Mouse (Mus musculus) heart, adult 2 months (tissue): ENCODE measurements around the gene Selenom. TPM values are rescaled to one million over a fixed set of nuclear protein-coding genes. Genes with fewer than 3 reads are reported as not detected.

Experiments
- DNase-seq, 2 experiments: peaks; one replicate each; pipeline ENCODE4 v3.0.0; 2021
- H3K27ac ChIP-seq: fragments of 200-600 bp; 2 replicates; pipeline ENCODE4 v1.8.1; 2022
- H3K27me3 ChIP-seq: fragments of 200-500 bp; 2 replicates; pipeline ENCODE4 v1.6.1; 2012; ENCODE audit warnings: mild to moderate bottlenecking, low read length, inconsistent platforms, mixed read lengths; ENCODE audit not compliant: control insufficient read depth, insufficient read depth
- H3K36me3 ChIP-seq: fragments of 200-500 bp; 2 replicates; pipeline ENCODE4 v1.6.1; 2012; ENCODE audit warnings: low read length, inconsistent platforms; ENCODE audit not compliant: control insufficient read depth, insufficient read depth
- H3K4me1 ChIP-seq: fragments of 200-500 bp; 2 replicates; pipeline ENCODE4 v1.6.1; 2011; ENCODE audit warnings: low read length; ENCODE audit not compliant: control insufficient read depth, insufficient read depth
- H3K4me3 ChIP-seq: fragments of 200-600 bp; 2 replicates; pipeline ENCODE4 v1.8.1; 2022
- H3K79me2 ChIP-seq: fragments of 200-500 bp; replicated peaks from 2 replicates; pipeline ENCODE4 v1.6.1; 2012; ENCODE audit warnings: mild to moderate bottlenecking, inconsistent platforms, low read length, moderate library complexity, mixed read lengths; ENCODE audit not compliant: control insufficient read depth, insufficient read depth
- H3K9ac ChIP-seq: fragments of 200-500 bp; 2 replicates; pipeline ENCODE4 v1.6.1; 2012; ENCODE audit warnings: low read depth, mild to moderate bottlenecking, control low read depth, inconsistent platforms, low read length, mixed read lengths
- CTCF ChIP-seq: fragments of 200-600 bp; IDR thresholded peaks from 2 replicates; pipeline ENCODE4 v1.8.1; 2022; ENCODE audit warnings: antibody characterized with exemption, mild to moderate bottlenecking, moderate library complexity
- EP300 ChIP-seq: fragments of 200-500 bp; IDR thresholded peaks from 2 replicates; pipeline ENCODE4 v1.6.1; 2011; ENCODE audit warnings: low read depth, low read length, control low read depth; ENCODE audit not compliant: insufficient read depth
- POLR2A ChIP-seq: fragments of 200-500 bp; IDR thresholded peaks from 2 replicates; pipeline ENCODE4 v1.6.1; 2011; ENCODE audit warnings: mild to moderate bottlenecking, low read depth, low read length, control low read depth; ENCODE audit not compliant: insufficient read depth
- WGBS: fragments of 180-500 bp; shearing (Covaris S2); methylation state at CpG from one replicate; pipeline ENCODE4 v1.1.7; 2018; 5-methylcytosine and 5-hydroxymethylcytosine counted together
- intact Hi-C: fragments of 180-260 bp; cut with DNase I; formaldehyde crosslinking; loops from one replicate; pipeline ENCODE4 v1.15.1; 2025
- polyA plus RNA-seq: library from polyadenylated mRNA; depleted of rRNA; stranded (reverse); fragments of >200 nt; gene quantifications from 2 replicates; pipeline ENCODE4 v1.2.3, GENCODE M21; 2012
- total RNA-seq, 2 experiments: library from RNA; stranded (reverse); gene quantifications; 2 replicates each; pipeline ENCODE4 v1.2.3; 2021

Selenom gene
- total and polyA plus RNA-seq, 3 experiments = 41.7 to 78.3 (median 42.8) TPM

GRCm38 (mm10) chr11:3483980-3484642, 30.4 kb upstream of the Selenom start:
- Histone ChIP-seq H3K27ac (no peak overlapping the region), H3K4me1 (no peaks in the 10 kb centered on the region), H3K27me3 (no peaks in the 10 kb centered on the region; the same call in 1 of the 2 replicates), H3K9ac (no peak overlapping the region), H3K79me2 (no peaks in the 10 kb centered on the region), H3K4me3 (no peak overlapping the region), H3K36me3 (no peaks in the 10 kb centered on the region)
- intact Hi-C loops = loop anchor here (2.0 kb wide), 1 partner anchor 19 kb away; no protein-coding TSS in a partner anchor
- DNase-seq = no peak
- no peak for TF ChIP-seq EP300
- no peak for TF ChIP-seq POLR2A
- TF ChIP-seq CTCF = no peak
- 53% methylated on average over 11 of the region's 11 CpGs for WGBS

DNA sequence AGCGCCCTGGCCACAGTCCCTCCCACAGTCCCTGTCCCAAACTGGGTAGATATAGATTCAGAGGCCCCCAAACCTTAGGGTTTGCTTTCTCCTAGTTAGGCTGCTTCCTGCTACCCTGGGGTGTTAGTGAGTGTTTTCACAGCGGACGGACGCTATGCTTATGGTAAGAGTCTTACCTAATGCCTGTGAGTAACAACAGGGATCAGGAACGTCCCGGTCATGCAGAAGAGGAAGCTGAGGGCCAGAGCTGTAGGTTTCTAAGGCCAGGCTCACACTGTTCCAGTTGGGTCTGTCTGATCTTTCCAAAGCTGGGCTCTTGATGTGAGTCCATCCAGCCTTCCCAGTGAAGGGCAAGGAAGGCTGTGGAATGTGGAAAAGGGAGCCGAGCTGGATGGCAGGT, 28.1 kb upstream of the Selenom start:
- Histone ChIP-seq H3K79me2 (no peaks in the 10 kb centered on the region), H3K27ac (no peak overlapping the region), H3K36me3 (no peaks in the 10 kb centered on the region), H3K4me3 (no peak overlapping the region), H3K9ac (no peak overlapping the region), H3K27me3 (no peaks in the 10 kb centered on the region; the same call in 1 of the 2 replicates), H3K4me1 (no peaks in the 10 kb centered on the region)
- DNase-seq = no peak
- intact Hi-C loops = no loop called here
- 66% methylated on average over 7 of the region's 7 CpGs for WGBS
- TF ChIP-seq EP300 (no peak), POLR2A (no peak), CTCF (no peak)

GRCm38 (mm10) chr11:3487952-3488570, 26.4 kb upstream of the Selenom start, which contains the start of gene Pla2g3:
Gene Pla2g3 (plus strand): TSS chr11:3488284.
- intact Hi-C loops = no loop called here
- TF ChIP-seq POLR2A (no peak), EP300 (no peak), CTCF (no peak)
- no peaks in the 10 kb centered on the region for H3K36me3 ChIP-seq
- no peak for DNase-seq
- no peak within 1 kb of the TSS for H3K9ac ChIP-seq
- no peak within 1 kb of the TSS for H3K4me3 ChIP-seq
- no peaks in the 10 kb centered on the region for H3K79me2 ChIP-seq
- no peaks in the 10 kb centered on the region for H3K4me1 ChIP-seq
- no peak within 1 kb of the TSS for H3K27ac ChIP-seq
- H3K27me3 ChIP-seq = no peaks in the 10 kb centered on the region; the same call in 1 of the 2 replicates
- 29% methylated on average over 11 of the region's 11 CpGs for WGBS

DNA sequence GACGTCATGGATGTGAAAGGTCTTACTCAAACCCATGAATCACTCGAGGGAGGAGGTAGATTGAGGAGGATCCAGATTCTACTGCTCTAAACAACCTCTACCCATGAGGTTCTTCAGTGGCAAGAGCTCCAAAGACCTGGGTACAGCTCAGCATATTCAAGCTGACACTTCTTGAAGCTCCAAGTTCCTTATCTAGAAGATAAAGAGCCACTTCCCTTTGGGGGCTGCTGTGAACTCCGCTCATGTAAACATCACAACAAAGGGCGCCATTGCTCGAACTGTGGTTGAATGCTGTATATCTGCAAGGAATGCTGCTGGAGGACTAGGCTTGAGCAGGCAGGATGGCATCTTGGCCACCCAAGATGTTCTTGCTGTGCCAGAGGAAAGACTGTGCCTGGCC, 25.4 kb upstream of the Selenom start:
- H3K4me3 ChIP-seq = no peak overlapping the region
- WGBS = 55% methylated on average over 5 of the region's 5 CpGs
- intact Hi-C loops = no loop called here
- no peak overlapping the region for H3K27ac ChIP-seq
- H3K27me3 ChIP-seq = no peaks in the 10 kb centered on the region; the same call in 1 of the 2 replicates
- H3K4me1 ChIP-seq = no peaks in the 10 kb centered on the region
- no peaks in the 10 kb centered on the region for H3K36me3 ChIP-seq
- no peak for DNase-seq
- no peak overlapping the region for H3K9ac ChIP-seq
- H3K79me2 ChIP-seq = no peaks in the 10 kb centered on the region
- TF ChIP-seq POLR2A = no peak
- no peak for TF ChIP-seq CTCF
- no peak for TF ChIP-seq EP300

GRCm38 (mm10) chr11:3492748-3493147, 21.7 kb upstream of the Selenom start:
- H3K4me3 ChIP-seq = no peak overlapping the region
- DNase-seq = no peak
- no peaks in the 10 kb centered on the region for H3K4me1 ChIP-seq
- 75% methylated on average over 4 of the region's 4 CpGs for WGBS
- H3K27me3 ChIP-seq = no peaks in the 10 kb centered on the region
- no peak for TF ChIP-seq CTCF
- no peak for TF ChIP-seq EP300
- TF ChIP-seq POLR2A = no peak
- no peak overlapping the region for H3K9ac ChIP-seq
- no peaks in the 10 kb centered on the region for H3K79me2 ChIP-seq
- intact Hi-C loops = no loop called here
- no peak overlapping the region for H3K27ac ChIP-seq
- H3K36me3 ChIP-seq = no peaks in the 10 kb centered on the region

- H3K4me3 ChIP-seq = no peak overlapping the region
- no peaks in the 10 kb centered on the region for H3K79me2 ChIP-seq
- WGBS = 89% methylated on average over 17 of the region's 17 CpGs
- intact Hi-C loops = no loop called here
- DNase-seq = no peak
- H3K27ac ChIP-seq = no peak overlapping the region
- no peaks in the 10 kb centered on the region; the same call in 1 of the 2 replicates for H3K4me1 ChIP-seq
- no peak overlapping the region for H3K9ac ChIP-seq
- no peaks in the 10 kb centered on the region for H3K36me3 ChIP-seq
- TF ChIP-seq CTCF = no peak
- no peak for TF ChIP-seq EP300
- no peak for TF ChIP-seq POLR2A
- H3K27me3 ChIP-seq = no peaks in the 10 kb centered on the region
These were observed 19.6 kb upstream of the Selenom start for GRCm38 (mm10) chr11:3494857-3495256.
